Mouse (Mus musculus): Measurements from ENCODE around the gene Mki67. TPM values are rescaled to one million over a fixed set of nuclear protein-coding genes. Genes with fewer than 3 reads are reported as not detected.

The Mki67 gene
- total and polyA plus RNA-seq, 3 experiments = 57.8 to 102 (median 73.1) TPM

GRCm38 (mm10) chr7:135694796-135695195 is 21.4 kb downstream of the Mki67 start:
- in situ Hi-C loops (cut with MboI; ENCODE audit: low pct_ligation_motif_present, low pct_unique_long_range_greater_than_20kb, low sequenced_read_pairs) (no loop called here), dilution Hi-C loops (cut with MboI; ENCODE audit: extremely low pct_ligation_motif_present, extremely low pct_unique_long_range_greater_than_20kb, low sequenced_read_pairs) (no loop called here)
- no peak overlapping the region for H3K27ac ChIP-seq (ENCODE audit: insufficient read depth, low read depth)
- H3K9ac ChIP-seq (ENCODE audit: insufficient read depth, low read depth) = no peak overlapping the region
- H3K4me2 ChIP-seq (ENCODE audit: insufficient read depth, low read depth, poor library complexity, severe bottlenecking) = no peak overlapping the region
- peaks cover 82 to 86% of the 10 kb centered on the region in 2 experiments for H3K36me3 ChIP-seq (replicated peaks in 1 of 2; ENCODE audit: control insufficient read depth in 1 of 2, insufficient read depth in 1 of 2, low read length in 1 of 2)
- H3K9me3 ChIP-seq (replicated peaks; ENCODE audit: low read length) = no peaks in the 10 kb centered on the region
- peaks cover 17% of the 10 kb centered on the region for H3K79me2 ChIP-seq (replicated peaks; ENCODE audit: control insufficient read depth, extremely low read depth, insufficient read depth, poor library complexity, severe bottlenecking)
- H3K27me3 ChIP-seq (replicated peaks) = no peaks in the 10 kb centered on the region
- DNase-seq (ENCODE audit: extremely low read depth) = no peak
- TF ChIP-seq JUND (conservative IDR thresholded peaks at IDR 0.05; ENCODE audit: low read depth, low read length) (no peak), KAT2A (IDR thresholded peaks at IDR 0.05; ENCODE audit: insufficient replicate concordance, low read length) (no peak), ELF1 (IDR thresholded peaks at IDR 0.05; ENCODE audit: low read depth, low read length) (no peak), SMC3 (IDR thresholded peaks at IDR 0.05; ENCODE audit: low read depth, low read length) (no peak)
- no peaks in the 10 kb centered on the region for H3K4me1 ChIP-seq (ENCODE audit: control insufficient read depth in 1 of 2, insufficient read depth in 2 of 2)
- no peak overlapping the region for H3K4me3 ChIP-seq (replicated peaks in 1 of 3; ENCODE audit: low read depth in 2 of 3, low read length in 2 of 3, poor library complexity in 1 of 3)

- no peak for DNase-seq (ENCODE audit: extremely low read depth)
- in situ Hi-C loops (cut with MboI; ENCODE audit: low pct_ligation_motif_present, low pct_unique_long_range_greater_than_20kb, low sequenced_read_pairs) = no loop called here
- Histone ChIP-seq H3K27me3 (replicated peaks) (no peaks in the 10 kb centered on the region), H3K4me2 (ENCODE audit: insufficient read depth, low read depth, poor library complexity, severe bottlenecking) (no peak overlapping the region), H3K9me3 (replicated peaks; ENCODE audit: low read length) (no peaks in the 10 kb centered on the region), H3K4me3 (replicated peaks in 1 of 3; ENCODE audit: low read depth in 2 of 3, low read length in 2 of 3, poor library complexity in 1 of 3) (no peak overlapping the region), H3K9ac (ENCODE audit: insufficient read depth, low read depth) (no peak overlapping the region), H3K4me1 (ENCODE audit: control insufficient read depth in 1 of 2, insufficient read depth in 2 of 2) (no peaks in the 10 kb centered on the region), H3K79me2 (replicated peaks; ENCODE audit: control insufficient read depth, extremely low read depth, insufficient read depth, poor library complexity, severe bottlenecking) (peaks cover 15% of the 10 kb centered on the region), H3K36me3 (replicated peaks in 1 of 2; ENCODE audit: control insufficient read depth in 1 of 2, insufficient read depth in 1 of 2, low read length in 1 of 2) (peaks cover 84 to 87% of the 10 kb centered on the region in 2 experiments), H3K27ac (ENCODE audit: insufficient read depth, low read depth) (no peak overlapping the region)
- dilution Hi-C loops (cut with MboI; ENCODE audit: extremely low pct_ligation_motif_present, extremely low pct_unique_long_range_greater_than_20kb, low sequenced_read_pairs) = no loop called here
- TF ChIP-seq CHD2 (IDR thresholded peaks at IDR 0.05; ENCODE audit: low read length) (no peak), ELF1 (IDR thresholded peaks at IDR 0.05; ENCODE audit: low read depth, low read length) (no peak), ZNF384 (IDR thresholded peaks at IDR 0.05; ENCODE audit: low read depth, low read length) (no peak), RAD21 (IDR thresholded peaks at IDR 0.05; ENCODE audit: low read depth, low read length) (no peak), TBP (conservative IDR thresholded peaks at IDR 0.05; ENCODE audit: low read depth, low read length) (no peak), POLR2A (IDR thresholded peaks at IDR 0.05; ENCODE audit: low read depth, low read length) (no peak), E2F4 (IDR thresholded peaks at IDR 0.05; ENCODE audit: insufficient replicate concordance, low read depth, low read length) (no peak), SMC3 (IDR thresholded peaks at IDR 0.05; ENCODE audit: low read depth, low read length) (no peak), JUND (conservative IDR thresholded peaks at IDR 0.05; ENCODE audit: low read depth, low read length) (no peak), BHLHE40 (IDR thresholded peaks at IDR 0.05; ENCODE audit: low read depth, low read length) (no peak), USF1 (IDR thresholded peaks at IDR 0.05; ENCODE audit: low read depth, low read length) (no peak), EP300 (IDR thresholded peaks at IDR 0.05; ENCODE audit: low read length) (no peak), MAX (IDR thresholded peaks at IDR 0.05; ENCODE audit: low read length) (no peak), IRF4 (IDR thresholded peaks at IDR 0.05; ENCODE audit: low read depth, low read length) (no peak)
Observed at GRCm38 (mm10) chr7:135694130-135694529, 22.0 kb downstream of the Mki67 start.

- Histone ChIP-seq H3K9ac (ENCODE audit: insufficient read depth, low read depth) (no peak overlapping the region), H3K9me3 (replicated peaks; ENCODE audit: low read length) (no peaks in the 10 kb centered on the region), H3K79me2 (replicated peaks; ENCODE audit: control insufficient read depth, extremely low read depth, insufficient read depth, poor library complexity, severe bottlenecking) (peaks cover 7% of the 10 kb centered on the region), H3K4me1 (ENCODE audit: control insufficient read depth in 1 of 2, insufficient read depth in 2 of 2) (no peaks in the 10 kb centered on the region), H3K36me3 (replicated peaks in 1 of 2; ENCODE audit: control insufficient read depth in 1 of 2, insufficient read depth in 1 of 2, low read length in 1 of 2) (peaks cover 84 to 89% of the 10 kb centered on the region in 2 experiments), H3K4me3 (replicated peaks in 1 of 3; ENCODE audit: low read depth in 2 of 3, low read length in 2 of 3, poor library complexity in 1 of 3) (no peak overlapping the region), H3K27me3 (replicated peaks) (no peaks in the 10 kb centered on the region), H3K4me2 (ENCODE audit: insufficient read depth, low read depth, poor library complexity, severe bottlenecking) (no peak overlapping the region), H3K27ac (ENCODE audit: insufficient read depth, low read depth) (no peak overlapping the region)
- no peak for DNase-seq (ENCODE audit: extremely low read depth)
- dilution Hi-C loops (cut with MboI; ENCODE audit: extremely low pct_ligation_motif_present, extremely low pct_unique_long_range_greater_than_20kb, low sequenced_read_pairs) = no loop called here
- TF ChIP-seq IRF4 (IDR thresholded peaks at IDR 0.05; ENCODE audit: low read depth, low read length) = no peak
- TF ChIP-seq JUND (conservative IDR thresholded peaks at IDR 0.05; ENCODE audit: low read depth, low read length) = no peak
- TF ChIP-seq NELFE (IDR thresholded peaks at IDR 0.05; ENCODE audit: low read depth, low read length) = no peak
- no peak for TF ChIP-seq ZC3H11A (IDR thresholded peaks at IDR 0.05; ENCODE audit: low read depth, low read length)
- no peak for TF ChIP-seq JUN (IDR thresholded peaks at IDR 0.05; ENCODE audit: insufficient read depth, low read depth, low read length)
- no peak for TF ChIP-seq PAX5 (IDR thresholded peaks at IDR 0.05; ENCODE audit: low read length)
- in situ Hi-C loops (cut with MboI; ENCODE audit: low pct_ligation_motif_present, low pct_unique_long_range_greater_than_20kb, low sequenced_read_pairs) = no loop called here
Observed at GRCm38 (mm10) chr7:135691941-135692340, 24.2 kb downstream of the Mki67 start.

All from CH12.LX (cell line).